Mouse (Mus musculus) ovary, postnatal 36 days (tissue): ENCODE results near the gene Rnf222.

Source experiments
- DNase-seq: peaks from one replicate; pipeline ENCODE4 v3.0.0; 2022; ENCODE audit warnings: low spot score, mixed read lengths

The Rnf222 gene

DNA sequence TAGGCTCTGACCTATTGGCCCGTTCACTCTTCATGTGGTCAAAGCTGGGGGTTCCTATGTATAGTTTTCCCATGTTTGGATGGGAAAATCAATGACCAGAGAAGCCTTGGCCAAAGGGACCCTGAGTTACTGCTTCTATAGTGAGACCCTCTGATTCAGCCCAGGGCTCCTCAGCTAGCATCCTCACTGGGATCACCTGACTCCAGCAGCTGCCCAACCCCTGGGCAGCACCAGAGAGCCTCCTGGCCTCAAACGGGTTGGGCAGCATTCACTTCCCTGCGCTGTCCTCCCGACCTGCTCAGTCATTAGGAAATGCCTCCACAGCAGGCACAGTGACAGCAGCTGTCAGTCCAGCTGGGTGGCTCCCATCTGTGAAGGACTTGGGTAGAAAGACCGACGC is at the start of gene Rnf222:
Rnf222 (plus strand) TSS at position 301 of the 400 bp plus-strand sequence.
- DNase-seq = no peak

DNA sequence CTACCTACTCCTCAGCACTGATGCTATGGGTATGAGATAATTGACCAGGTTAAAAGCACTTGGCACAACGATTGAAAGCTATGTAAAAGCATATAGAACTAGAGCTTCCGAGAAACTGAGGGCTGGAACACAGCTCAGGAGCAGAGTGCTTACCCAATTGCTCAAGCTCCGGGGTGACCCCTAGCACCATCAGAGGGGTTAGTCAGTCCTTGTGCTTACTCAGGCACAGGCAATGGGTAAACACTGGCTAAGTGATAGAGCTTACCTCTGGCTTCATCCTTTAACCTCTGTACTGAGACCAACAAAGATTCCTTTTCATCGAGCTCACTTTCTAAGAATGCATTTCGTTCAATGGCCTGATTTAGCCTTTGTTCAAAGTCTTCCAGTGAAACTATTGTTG is 48.7 kb upstream of the Rnf222 start:
- no peak for DNase-seq

DNA sequence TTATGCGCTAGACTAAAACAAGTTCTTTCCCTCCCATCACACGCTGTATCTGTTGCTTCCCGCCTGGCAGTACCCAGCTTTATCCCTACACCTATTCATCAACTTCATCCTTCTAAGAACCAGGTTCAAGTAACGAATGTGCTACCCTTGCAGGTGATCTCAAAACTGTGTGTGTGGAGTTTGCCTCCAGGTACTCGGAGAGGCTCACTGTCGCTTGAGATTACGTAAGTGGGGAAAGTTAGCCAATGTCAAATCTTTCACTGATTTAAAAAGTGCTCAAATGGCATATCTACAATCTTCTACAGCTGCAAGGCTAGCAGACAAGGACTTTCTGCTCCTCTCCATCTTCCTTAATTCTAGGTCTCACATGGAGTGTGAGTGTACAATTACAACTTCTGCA is 37.5 kb upstream of the Rnf222 start:
- DNase-seq = no peak

- DNase-seq = no peak
Observed at GRCm38 (mm10) chr11:68851644-68852485, 36.5 kb upstream of the Rnf222 start.

DNA sequence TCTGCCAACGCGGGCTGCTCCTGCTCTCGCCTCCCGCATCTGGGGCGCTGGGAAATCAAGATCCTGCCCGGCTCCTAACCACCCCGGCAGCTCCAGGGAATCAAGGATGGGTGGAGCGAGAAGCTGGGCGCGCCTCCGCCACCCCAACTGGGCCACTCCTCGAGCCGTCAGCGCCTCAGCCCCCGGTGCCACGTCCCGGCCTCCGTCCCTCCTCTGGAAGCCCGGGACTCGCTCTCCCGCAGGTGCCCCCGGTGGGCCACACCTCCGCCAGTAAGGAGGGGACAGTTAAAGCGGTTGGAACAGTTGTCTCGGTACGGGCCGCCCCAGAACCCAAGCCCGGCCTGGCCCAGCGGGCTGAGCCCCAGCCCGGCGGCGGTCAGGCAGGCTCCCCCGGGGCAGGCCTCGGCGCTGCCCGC is 35.9 kb upstream of the Rnf222 start:
- DNase-seq = peak; percentile 79

GRCm38 (mm10) chr11:68852932-68853409 is 35.4 kb upstream of the Rnf222 start:
- DNase-seq = peak; percentile 100

DNA sequence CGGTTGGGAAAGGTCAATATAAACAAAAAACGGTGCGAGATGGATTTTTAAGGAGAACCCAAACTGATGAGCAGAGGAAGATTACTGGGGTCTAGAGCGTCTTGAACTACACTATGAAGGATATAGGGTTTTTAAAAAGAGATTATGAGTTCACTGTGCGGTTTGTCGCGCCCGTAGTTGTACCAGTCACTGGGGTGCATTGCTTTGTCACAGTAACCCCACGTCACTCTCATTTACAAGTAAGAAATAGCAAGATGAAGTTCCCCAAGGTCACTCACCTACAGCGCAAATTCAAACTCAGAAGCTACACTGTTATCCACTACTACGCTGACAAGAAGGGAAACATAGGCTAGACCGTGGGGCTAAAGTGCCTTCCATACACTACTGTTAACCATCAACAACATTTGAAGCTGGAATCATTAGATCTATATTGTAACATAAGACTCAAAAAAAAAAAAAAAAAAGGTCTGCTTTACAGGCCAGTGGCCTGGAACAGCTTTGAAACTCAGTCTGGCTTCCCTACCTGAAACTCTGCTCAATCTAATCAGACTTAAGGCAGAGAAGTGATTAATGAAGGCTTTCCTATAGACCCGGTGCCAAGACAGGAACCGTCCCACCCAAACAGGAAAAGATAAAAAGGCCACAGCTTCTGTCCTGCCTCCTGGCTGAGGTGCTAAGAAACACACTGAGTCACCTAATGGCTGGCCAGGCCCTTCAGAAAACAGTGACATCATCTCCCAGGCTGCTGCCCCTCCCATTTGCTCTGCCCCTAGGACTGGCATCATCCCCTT is 34.5 kb upstream of the Rnf222 start:
- DNase-seq = peak; percentile 20

DNA sequence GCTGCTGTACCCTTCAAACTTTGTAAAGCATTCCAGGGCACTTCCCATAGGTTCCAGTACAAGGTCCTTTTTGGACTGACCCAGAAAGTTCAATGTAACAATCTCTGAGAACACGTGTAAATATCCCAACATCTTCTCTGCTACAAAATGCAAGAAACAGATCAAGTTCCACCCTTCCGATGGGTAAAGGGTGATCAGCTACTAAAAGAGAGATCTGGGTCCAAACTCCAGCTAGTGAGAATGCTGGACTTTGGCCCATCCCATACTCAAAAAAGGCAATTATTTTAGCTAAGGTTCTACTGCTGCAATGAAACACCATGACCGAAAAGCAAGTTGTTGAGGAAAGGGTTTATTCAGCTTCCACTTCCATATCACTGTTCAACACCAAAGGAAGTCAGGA is 33.7 kb upstream of the Rnf222 start:
- no peak for DNase-seq

GRCm38 (mm10) chr11:68857329-68857728 is 31.0 kb upstream of the Rnf222 start:
- DNase-seq = no peak

DNA sequence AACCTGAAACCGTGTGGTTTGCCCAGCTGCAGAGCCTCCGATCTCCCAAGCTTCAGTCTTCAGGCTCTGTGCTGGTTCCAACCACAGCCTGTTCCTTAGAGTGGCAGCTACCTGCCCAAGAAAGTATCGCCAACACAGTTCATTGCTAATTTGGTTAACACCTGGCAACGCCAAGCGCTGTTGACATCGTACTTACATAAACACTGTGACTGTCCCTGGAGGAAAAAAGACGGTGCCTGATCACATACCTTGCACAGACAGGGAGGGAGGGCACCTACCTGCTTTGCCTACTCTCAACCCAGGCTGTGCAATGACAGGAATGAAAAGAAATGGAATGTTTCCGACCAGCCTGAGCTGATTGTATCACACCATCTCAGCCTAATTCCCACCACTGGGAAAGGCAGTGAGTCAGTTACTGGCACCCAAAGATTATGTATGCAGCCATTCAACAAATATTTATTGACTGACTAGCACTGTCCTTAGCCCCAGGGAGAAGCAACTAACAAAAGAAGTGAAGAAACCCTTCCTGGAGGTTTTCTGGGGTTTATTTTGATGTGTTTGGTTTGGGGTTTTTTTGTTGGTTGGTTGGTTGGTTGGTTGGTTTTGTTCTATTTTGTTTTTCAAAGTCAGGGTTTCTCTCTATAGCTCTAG is 28.3 kb upstream of the Rnf222 start:
- no peak for DNase-seq

- no peak for DNase-seq
Observed at GRCm38 (mm10) chr11:68862260-68862659, 26.1 kb upstream of the Rnf222 start.

DNA sequence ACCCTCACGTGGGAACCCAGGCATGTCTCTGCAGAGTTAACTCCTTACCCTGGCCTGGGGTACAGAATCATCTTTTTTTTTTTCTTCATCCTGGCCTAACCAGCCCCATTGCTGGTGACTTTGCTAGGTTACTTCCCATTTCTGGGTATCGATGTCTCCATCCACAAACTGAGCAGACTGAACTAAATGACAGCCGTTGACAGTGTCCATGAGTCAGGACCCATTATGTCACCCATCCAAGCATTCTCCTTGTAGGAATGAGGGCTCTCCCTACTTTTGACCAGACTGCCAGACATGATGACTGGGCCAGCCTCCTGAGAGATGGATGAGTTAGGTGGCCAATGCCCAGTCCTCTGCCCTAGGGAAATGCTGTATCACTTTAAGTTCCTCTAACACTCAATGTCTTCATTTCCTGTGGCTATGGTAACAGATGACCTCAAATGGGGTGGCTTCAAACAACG is 24.7 kb upstream of the Rnf222 start:
- no peak for DNase-seq

- DNase-seq = peak; percentile 62
Observed at GRCm38 (mm10) chr11:68864544-68865189, 23.7 kb upstream of the Rnf222 start.

- DNase-seq = no peak
Observed at GRCm38 (mm10) chr11:68871277-68871676, 17.1 kb upstream of the Rnf222 start.

- peak; percentile 36 for DNase-seq
Observed at GRCm38 (mm10) chr11:68871748-68872147, 16.6 kb upstream of the Rnf222 start, which contains the start of gene Ndel1. Gene Ndel1, minus strand, starts transcription at chr11:68871858.

DNA sequence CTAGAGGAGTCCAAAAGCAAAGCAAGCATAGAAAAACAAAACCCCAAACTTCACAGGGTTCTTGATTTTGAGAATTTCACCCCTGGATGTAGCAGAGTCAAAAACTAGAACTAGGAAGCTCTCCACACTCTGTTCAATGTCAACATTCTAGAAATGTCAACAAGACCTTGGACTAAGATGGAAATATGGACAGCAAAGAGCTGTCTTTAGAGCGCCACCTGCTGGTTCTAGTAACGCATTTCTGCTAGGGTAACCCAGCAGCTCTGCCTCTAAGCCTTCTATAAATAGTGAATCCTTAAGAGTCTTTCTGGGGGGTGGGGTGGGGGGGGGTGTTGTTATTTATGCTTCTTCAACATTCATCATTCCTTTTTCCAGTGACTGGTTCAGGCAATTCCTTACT is 13.5 kb upstream of the Rnf222 start:
- peak; percentile 41 for DNase-seq

GRCm38 (mm10) chr11:68878811-68879210 is 9.5 kb upstream of the Rnf222 start:
- no peak for DNase-seq

- no peak for DNase-seq
Observed at GRCm38 (mm10) chr11:68882107-68882506, 6.2 kb upstream of the Rnf222 start.

DNA sequence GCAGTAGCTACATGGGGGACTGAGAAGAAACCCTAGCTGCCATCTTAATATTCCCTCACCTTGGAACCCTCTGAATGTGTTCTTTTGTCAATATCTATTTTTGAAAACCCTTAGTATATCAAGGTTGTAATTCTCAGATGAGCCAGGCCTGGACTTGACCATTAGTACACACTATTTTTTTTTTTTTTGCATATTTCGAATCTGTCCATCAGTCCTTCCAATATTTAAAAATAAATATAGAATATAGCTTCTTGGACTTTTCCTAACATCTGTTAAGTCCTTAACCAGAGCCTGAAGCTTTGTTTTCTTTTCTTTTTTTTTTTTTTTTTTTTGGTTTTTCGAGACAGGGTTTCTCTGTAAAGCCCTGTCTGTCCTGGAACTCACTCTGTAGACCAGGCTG is 4.5 kb upstream of the Rnf222 start:
- no peak for DNase-seq

DNA sequence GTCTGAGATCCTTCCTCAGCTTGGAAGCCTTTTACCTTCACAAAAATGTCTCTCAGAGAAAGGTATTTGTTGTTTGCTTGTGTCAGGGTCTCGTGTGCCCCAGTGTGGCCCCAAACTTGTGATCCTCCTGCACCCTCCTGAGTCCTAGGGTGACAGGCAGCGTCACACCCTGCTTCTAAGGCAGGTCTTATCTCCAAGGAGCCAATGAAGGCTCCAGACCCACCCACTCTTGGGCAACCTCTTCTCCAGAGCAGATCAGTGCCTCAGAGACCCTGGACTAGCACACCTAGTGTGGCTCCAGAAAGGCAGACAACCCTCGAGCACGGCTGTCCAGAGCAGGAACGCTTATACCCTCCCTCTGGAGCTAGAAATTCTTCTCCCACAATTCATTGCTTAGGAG is 4.0 kb upstream of the Rnf222 start:
- DNase-seq = no peak

DNA sequence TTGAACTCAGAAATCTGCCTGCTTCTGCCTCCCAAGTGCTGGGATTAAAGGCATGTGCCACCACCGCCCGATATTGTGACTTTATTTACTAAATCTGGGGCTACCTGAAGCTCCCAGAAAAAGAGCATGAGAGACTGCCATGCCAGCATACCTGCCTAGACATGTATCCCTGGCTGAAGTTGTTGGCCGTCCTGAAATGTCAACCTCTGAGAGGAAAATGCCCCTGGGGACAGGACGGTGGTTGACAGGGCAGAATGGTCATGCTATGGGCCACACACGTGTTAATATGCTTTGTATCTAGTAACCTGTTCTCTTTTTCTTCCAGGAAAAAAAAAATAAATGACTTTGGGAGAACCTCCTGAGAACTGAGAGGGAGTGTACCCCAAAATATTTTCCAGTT is 2.3 kb upstream of the Rnf222 start:
- DNase-seq = no peak

GRCm38 (mm10) chr11:68888653-68889052 is 300 bp downstream of the Rnf222 start:
- no peak for DNase-seq
